Mouse (Mus musculus) forebrain, embryonic 12.5 days (tissue): ENCODE results near the gene Lrrc43. TPM values are rescaled to one million over a fixed set of nuclear protein-coding genes. Genes with fewer than 3 reads are reported as not detected.

Source experiments
- ATAC-seq: fragments of 200-750 bp; cut with Nextera tagmentation; 2 replicates; pipeline ENCODE4 v1.8.0; 2017; ENCODE audit warnings: moderate TSS enrichment; ENCODE audit not compliant: low FRiP score
- H3K27ac ChIP-seq: fragments of 300-500 bp; sonication (generic); 2 replicates; pipeline ENCODE4 v1.5.1; 2016; ENCODE audit warnings: mild to moderate bottlenecking
- H3K27me3 ChIP-seq: fragments of 300-500 bp; sonication (generic); 2 replicates; pipeline ENCODE4 v1.6.1; 2016; ENCODE audit warnings: mild to moderate bottlenecking
- H3K36me3 ChIP-seq: fragments of 300-500 bp; sonication (generic); replicated peaks from 2 replicates; pipeline ENCODE4 v1.6.1; 2016; ENCODE audit warnings: mild to moderate bottlenecking
- H3K4me1 ChIP-seq: fragments of 300-500 bp; sonication (generic); 2 replicates; pipeline ENCODE4 v1.6.1; 2016
- H3K4me2 ChIP-seq: fragments of 300-500 bp; sonication (generic); 2 replicates; pipeline ENCODE4 v1.6.1; 2016; ENCODE audit warnings: mild to moderate bottlenecking, moderate library complexity
- H3K4me3 ChIP-seq: fragments of 300-500 bp; sonication (generic); replicated peaks from 2 replicates; pipeline ENCODE4 v1.5.1; 2016; ENCODE audit warnings: mild to moderate bottlenecking
- H3K9ac ChIP-seq: fragments of 300-500 bp; sonication (generic); 2 replicates; pipeline ENCODE4 v1.6.1; 2016; ENCODE audit warnings: mild to moderate bottlenecking
- H3K9me3 ChIP-seq: fragments of 300-500 bp; sonication (generic); 2 replicates; pipeline ENCODE4 v1.6.1; 2016
- WGBS: fragments of 180-500 bp; shearing (Covaris S2); methylation state at CpG from one replicate; pipeline ENCODE4 v1.1.7; 2016; 5-methylcytosine and 5-hydroxymethylcytosine counted together
- polyA plus RNA-seq: library from polyadenylated mRNA; unstranded; fragments of >200 nt; fragmentation: Nextera tagmentation; extraction: Ambion mirVana; gene quantifications from 2 replicates; pipeline ENCODE4 v1.2.1, GENCODE M21; 2016

Lrrc43 gene
- polyA plus RNA-seq, 1 experiment from 2014 or later: not detected

GRCm38 (mm10) chr5:123522166-123522565, 33.1 kb downstream of the Lrrc43 start:
- H3K27me3 ChIP-seq: no peaks in the 10 kb centered on the region
- WGBS: 74% methylated on average over 1 of the region's 1 CpGs
- no peak overlapping the region for H3K9ac ChIP-seq
- H3K4me3 ChIP-seq: no peak overlapping the region
- H3K36me3 ChIP-seq: peaks cover 29% of the 10 kb centered on the region
- no peaks in the 10 kb centered on the region for H3K9me3 ChIP-seq
- H3K4me1 ChIP-seq: peaks cover 32% of the 10 kb centered on the region
- no peak overlapping the region for H3K27ac ChIP-seq
- no peak overlapping the region for H3K4me2 ChIP-seq
- no peak for ATAC-seq

GRCm38 (mm10) chr5:123523692-123524392, 34.7 kb downstream of the Lrrc43 start, which contains the start of gene Diablo:
Diablo (minus strand) TSS chr5:123524176.
- Histone ChIP-seq H3K36me3 (peaks cover 22% of the 10 kb centered on the region), H3K27ac (peak within 1 kb of the TSS; percentile 65), H3K9me3 (no peaks in the 10 kb centered on the region), H3K4me1 (peaks cover 32% of the 10 kb centered on the region), H3K9ac (peak within 1 kb of the TSS; percentile 81), H3K4me2 (peak within 1 kb of the TSS; percentile 86), H3K4me3 (peak within 1 kb of the TSS; percentile 93), H3K27me3 (no peaks in the 10 kb centered on the region)
- ATAC-seq: peak; percentile 98
- under 1% methylated on average over 82 of the region's 82 CpGs for WGBS

GRCm38 (mm10) chr5:123524393-123524750, 35.3 kb downstream of the Lrrc43 start:
- peak overlapping the region; percentile 47; the same call in 1 of the 2 replicates for H3K27ac ChIP-seq
- H3K9ac ChIP-seq: peak overlapping the region; percentile 59
- ATAC-seq: peak; percentile 94
- no peaks in the 10 kb centered on the region for H3K9me3 ChIP-seq
- peaks cover 32% of the 10 kb centered on the region for H3K4me1 ChIP-seq
- peak overlapping the region; percentile 86 for H3K4me2 ChIP-seq
- H3K4me3 ChIP-seq: peak overlapping the region; percentile 93
- no peaks in the 10 kb centered on the region for H3K27me3 ChIP-seq
- WGBS: 0% methylated on average over 23 of the region's 27 CpGs
- peaks cover 22% of the 10 kb centered on the region for H3K36me3 ChIP-seq

- Histone ChIP-seq H3K4me1 (peaks cover 32% of the 10 kb centered on the region), H3K9me3 (no peaks in the 10 kb centered on the region), H3K4me2 (peak within 1 kb of the TSS; percentile 86), H3K4me3 (peak within 1 kb of the TSS; percentile 93), H3K36me3 (peaks cover 24% of the 10 kb centered on the region), H3K27ac (peak within 1 kb of the TSS; percentile 47; the same call in 1 of the 2 replicates), H3K9ac (peak within 1 kb of the TSS; percentile 59), H3K27me3 (no peaks in the 10 kb centered on the region)
- 87% methylated on average over 7 of the region's 7 CpGs for WGBS
- no peak for ATAC-seq
Observed at GRCm38 (mm10) chr5:123525281-123525680, 36.2 kb downstream of the Lrrc43 start, which contains the start of gene Gm49027. Gm49027 (minus strand) TSS chr5:123525488.

GRCm38 (mm10) chr5:123525916-123526495, 36.9 kb downstream of the Lrrc43 start:
- no peak overlapping the region for H3K4me2 ChIP-seq
- no peaks in the 10 kb centered on the region for H3K27me3 ChIP-seq
- H3K4me1 ChIP-seq: peaks cover 32% of the 10 kb centered on the region
- no peak overlapping the region for H3K27ac ChIP-seq
- no peaks in the 10 kb centered on the region for H3K9me3 ChIP-seq
- WGBS: 92% methylated on average over 9 of the region's 9 CpGs
- H3K36me3 ChIP-seq: peaks cover 31% of the 10 kb centered on the region
- H3K9ac ChIP-seq: no peak overlapping the region
- no peak overlapping the region for H3K4me3 ChIP-seq
- ATAC-seq: no peak

- Histone ChIP-seq H3K4me1 (peaks cover 7% of the 10 kb centered on the region), H3K27me3 (no peaks in the 10 kb centered on the region), H3K4me2 (no peak overlapping the region), H3K36me3 (peaks cover 58% of the 10 kb centered on the region), H3K9me3 (no peaks in the 10 kb centered on the region), H3K4me3 (no peak overlapping the region), H3K27ac (no peak overlapping the region), H3K9ac (no peak overlapping the region)
- WGBS: 81% methylated on average over 7 of the region's 7 CpGs
- no peak for ATAC-seq
Observed at GRCm38 (mm10) chr5:123528641-123529040, 39.5 kb downstream of the Lrrc43 start.

GRCm38 (mm10) chr5:123530056-123530455, 41.0 kb downstream of the Lrrc43 start:
- H3K4me3 ChIP-seq: no peak overlapping the region
- no peak overlapping the region for H3K27ac ChIP-seq
- no peak for ATAC-seq
- no peak overlapping the region for H3K4me2 ChIP-seq
- H3K36me3 ChIP-seq: peaks cover 71% of the 10 kb centered on the region
- 91% methylated on average over 8 of the region's 8 CpGs for whole genome bisulfite sequencing
- no peaks in the 10 kb centered on the region for H3K9me3 ChIP-seq
- no peak overlapping the region for H3K9ac ChIP-seq
- no peaks in the 10 kb centered on the region for H3K4me1 ChIP-seq
- no peaks in the 10 kb centered on the region for H3K27me3 ChIP-seq

GRCm38 (mm10) chr5:123533801-123534200, 44.7 kb downstream of the Lrrc43 start:
- Histone ChIP-seq H3K27ac (no peak overlapping the region), H3K36me3 (peaks cover 82% of the 10 kb centered on the region), H3K9me3 (no peaks in the 10 kb centered on the region), H3K4me2 (no peak overlapping the region), H3K27me3 (no peaks in the 10 kb centered on the region), H3K9ac (no peak overlapping the region), H3K4me3 (no peak overlapping the region), H3K4me1 (no peaks in the 10 kb centered on the region)
- WGBS: 92% methylated on average over 10 of the region's 10 CpGs
- ATAC-seq: no peak

- Histone ChIP-seq H3K27ac (no peak overlapping the region), H3K27me3 (no peaks in the 10 kb centered on the region), H3K9ac (no peak overlapping the region), H3K4me3 (no peak overlapping the region), H3K4me1 (no peaks in the 10 kb centered on the region), H3K9me3 (no peaks in the 10 kb centered on the region), H3K36me3 (peaks cover 48% of the 10 kb centered on the region), H3K4me2 (no peak overlapping the region)
- no peak for ATAC-seq
- 90% methylated on average over 7 of the region's 7 CpGs for WGBS
Observed at GRCm38 (mm10) chr5:123555693-123556092, 66.6 kb downstream of the Lrrc43 start.

GRCm38 (mm10) chr5:123556451-123556850, 67.3 kb downstream of the Lrrc43 start:
- ATAC-seq: no peak
- no peaks in the 10 kb centered on the region for H3K27me3 ChIP-seq
- H3K27ac ChIP-seq: no peak overlapping the region
- H3K4me1 ChIP-seq: no peaks in the 10 kb centered on the region
- no peak overlapping the region for H3K4me2 ChIP-seq
- peaks cover 55% of the 10 kb centered on the region for H3K36me3 ChIP-seq
- no peak overlapping the region for H3K9ac ChIP-seq
- 72% methylated on average over 2 of the region's 2 CpGs for WGBS
- no peaks in the 10 kb centered on the region for H3K9me3 ChIP-seq
- H3K4me3 ChIP-seq: no peak overlapping the region
